Mouse (Mus musculus): Measurements from ENCODE around the gene Cox17.

- TF ChIP-seq TAL1 (IDR thresholded peaks at IDR 0.05; ENCODE audit: low read length) (no peak), GATA1 (IDR thresholded peaks at IDR 0.05; ENCODE audit: low read length) (no peak)
Observed at GRCm38 (mm10) chr16:38307651-38308050, 39.1 kb upstream of the Cox17 start.
